Mouse (Mus musculus) forebrain, embryonic 16.5 days (tissue): Measurements from ENCODE around the gene Ank2. TPM values are rescaled to one million over a fixed set of nuclear protein-coding genes. Genes with fewer than 3 reads are reported as not detected.

Experiments used
- ATAC-seq: fragments of 200-750 bp; cut with Nextera tagmentation; 2 replicates; pipeline ENCODE4 v1.8.0; 2017; ENCODE audit warnings: mild to moderate bottlenecking, moderate library complexity
- H3K27ac ChIP-seq: fragments of 300-500 bp; sonication (generic); 2 replicates; pipeline ENCODE4 v1.5.1; 2014; ENCODE audit warnings: low read length, control low read depth
- H3K27me3 ChIP-seq: fragments of 300-500 bp; sonication (generic); replicated peaks from 2 replicates; pipeline ENCODE4 v1.6.1; 2014; ENCODE audit warnings: low read length; ENCODE audit not compliant: control insufficient read depth, insufficient read depth
- H3K36me3 ChIP-seq: fragments of 300-500 bp; sonication (generic); 2 replicates; pipeline ENCODE4 v1.6.1; 2014; ENCODE audit not compliant: control insufficient read depth, insufficient read depth
- H3K4me1 ChIP-seq: fragments of 300-500 bp; sonication (generic); replicated peaks from 2 replicates; pipeline ENCODE4 v1.6.1; 2014; ENCODE audit warnings: low read length; ENCODE audit not compliant: control insufficient read depth, insufficient read depth
- H3K4me2 ChIP-seq: fragments of 300-500 bp; sonication (generic); 2 replicates; pipeline ENCODE4 v1.6.1; 2014; ENCODE audit warnings: mild to moderate bottlenecking, low read length, control low read depth
- H3K4me3 ChIP-seq: fragments of 300-500 bp; sonication (generic); replicated peaks from 2 replicates; pipeline ENCODE4 v1.5.1; 2014; ENCODE audit warnings: mild to moderate bottlenecking, low read length, control low read depth
- H3K9ac ChIP-seq: fragments of 300-500 bp; sonication (generic); replicated peaks from 2 replicates; pipeline ENCODE4 v1.6.1; 2014; ENCODE audit warnings: low read depth, low read length, control low read depth
- H3K9me3 ChIP-seq: fragments of 300-500 bp; sonication (generic); 2 replicates; pipeline ENCODE4 v1.6.1; 2016; ENCODE audit warnings: low read length; ENCODE audit not compliant: control insufficient read depth
- WGBS: fragments of 180-500 bp; shearing (Covaris S2); extraction: QIAGEN DNeasy Blood & Tissue Kit; methylation state at CpG from one replicate; pipeline ENCODE4 v1.1.7; 2014; 5-methylcytosine and 5-hydroxymethylcytosine counted together
- polyA plus RNA-seq: library from polyadenylated mRNA; unstranded; fragments of >200 nt; fragmentation: Nextera tagmentation; extraction: Ambion mirVana; gene quantifications from 2 replicates; pipeline ENCODE4 v1.2.1, GENCODE M21; 2015

Ank2 gene
- polyA plus RNA-seq, 1 experiment from 2014 or later, result 201 TPM

GRCm38 (mm10) chr3:127087574-127087973 lies 411.6 kb downstream of the Ank2 start:
- WGBS, result 89% methylated on average over 1 of the region's 1 CpGs
- H3K4me1 ChIP-seq, result no peaks in the 10 kb centered on the region

DNA sequence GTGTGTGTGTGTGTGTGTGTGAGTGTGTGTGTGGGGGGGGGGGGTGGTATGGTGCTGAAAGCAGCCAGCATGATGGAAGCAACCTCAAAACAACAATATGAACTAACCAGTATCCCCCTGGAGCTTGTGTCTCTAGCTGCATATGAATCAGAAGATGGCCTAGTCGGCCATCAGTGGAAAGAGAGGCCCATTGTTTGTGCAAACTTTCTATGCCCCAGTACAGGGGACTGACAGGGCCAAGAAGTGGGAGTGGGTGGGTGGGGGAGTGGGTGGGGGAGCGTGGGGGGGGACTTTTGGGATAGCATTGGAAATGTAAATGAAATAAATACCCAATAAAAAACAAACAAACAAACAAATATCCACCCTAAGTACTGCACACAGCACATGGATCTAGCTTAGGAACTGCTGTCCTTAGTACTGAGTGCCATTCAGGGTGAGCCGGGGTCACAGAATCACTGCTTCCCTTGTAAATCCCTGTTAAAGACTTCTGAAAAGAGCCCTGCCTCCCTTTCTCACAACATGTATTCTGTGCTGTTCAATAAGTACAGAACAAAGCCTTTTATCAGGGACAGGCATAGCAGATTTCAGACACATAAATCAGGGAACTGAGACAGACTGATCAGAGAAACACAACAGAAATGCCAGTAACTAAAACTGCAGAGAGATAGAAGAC lies 412.2 kb downstream of the Ank2 start:
- 32% methylated on average over 3 of the region's 3 CpGs for WGBS
- Histone ChIP-seq H3K27me3 (no peaks in the 10 kb centered on the region), H3K4me2 (no peak overlapping the region), H3K9ac (no peak overlapping the region), H3K4me1 (no peaks in the 10 kb centered on the region), H3K36me3 (no peaks in the 10 kb centered on the region), H3K27ac (no peak overlapping the region), H3K9me3 (no peaks in the 10 kb centered on the region), H3K4me3 (no peak overlapping the region)
- no peak for ATAC-seq

More at GRCm38 (mm10) chr3:127087574-127087973, 411.6 kb downstream of the Ank2 start:
- H3K27ac ChIP-seq, result no peak overlapping the region
- no peaks in the 10 kb centered on the region for H3K9me3 ChIP-seq
- ATAC-seq, result no peak
- H3K27me3 ChIP-seq, result no peaks in the 10 kb centered on the region
- H3K9ac ChIP-seq, result no peak overlapping the region
- no peak overlapping the region for H3K4me3 ChIP-seq
- no peak overlapping the region for H3K4me2 ChIP-seq
- no peaks in the 10 kb centered on the region for H3K36me3 ChIP-seq

GRCm38 (mm10) chr3:127077369-127077768 lies 421.8 kb downstream of the Ank2 start:
- WGBS, result 96% methylated on average over 5 of the region's 5 CpGs
- no peak for ATAC-seq
- no peak overlapping the region for H3K27ac ChIP-seq
- no peaks in the 10 kb centered on the region for H3K27me3 ChIP-seq
- no peaks in the 10 kb centered on the region for H3K4me1 ChIP-seq
- no peaks in the 10 kb centered on the region for H3K9me3 ChIP-seq
- H3K4me3 ChIP-seq, result no peak overlapping the region
- H3K36me3 ChIP-seq, result no peaks in the 10 kb centered on the region
- no peak overlapping the region for H3K4me2 ChIP-seq
- no peak overlapping the region for H3K9ac ChIP-seq

GRCm38 (mm10) chr3:127075531-127076280 lies 423.4 kb downstream of the Ank2 start:
- ATAC-seq, result no peak

GRCm38 (mm10) chr3:127071471-127071870 lies 427.7 kb downstream of the Ank2 start:
- Histone ChIP-seq H3K27me3 (no peaks in the 10 kb centered on the region), H3K9ac (no peak overlapping the region), H3K36me3 (no peaks in the 10 kb centered on the region), H3K4me3 (no peak overlapping the region), H3K4me1 (peaks cover 7% of the 10 kb centered on the region; the same call in 1 of the 2 replicates), H3K4me2 (no peak overlapping the region), H3K27ac (no peak overlapping the region), H3K9me3 (no peaks in the 10 kb centered on the region)
- no peak for ATAC-seq
- 28% methylated on average over 1 of the region's 1 CpGs for WGBS

More at GRCm38 (mm10) chr3:127075531-127076280, 423.4 kb downstream of the Ank2 start:
- 48% methylated on average over 8 of the region's 8 CpGs for WGBS
- H3K27ac ChIP-seq, result no peak overlapping the region
- no peak overlapping the region for H3K4me2 ChIP-seq
- H3K36me3 ChIP-seq, result no peaks in the 10 kb centered on the region
- H3K9me3 ChIP-seq, result no peaks in the 10 kb centered on the region
- H3K4me1 ChIP-seq, result peaks cover 7% of the 10 kb centered on the region; the same call in 1 of the 2 replicates
- H3K27me3 ChIP-seq, result no peaks in the 10 kb centered on the region
- H3K4me3 ChIP-seq, result no peak overlapping the region
- H3K9ac ChIP-seq, result no peak overlapping the region

DNA sequence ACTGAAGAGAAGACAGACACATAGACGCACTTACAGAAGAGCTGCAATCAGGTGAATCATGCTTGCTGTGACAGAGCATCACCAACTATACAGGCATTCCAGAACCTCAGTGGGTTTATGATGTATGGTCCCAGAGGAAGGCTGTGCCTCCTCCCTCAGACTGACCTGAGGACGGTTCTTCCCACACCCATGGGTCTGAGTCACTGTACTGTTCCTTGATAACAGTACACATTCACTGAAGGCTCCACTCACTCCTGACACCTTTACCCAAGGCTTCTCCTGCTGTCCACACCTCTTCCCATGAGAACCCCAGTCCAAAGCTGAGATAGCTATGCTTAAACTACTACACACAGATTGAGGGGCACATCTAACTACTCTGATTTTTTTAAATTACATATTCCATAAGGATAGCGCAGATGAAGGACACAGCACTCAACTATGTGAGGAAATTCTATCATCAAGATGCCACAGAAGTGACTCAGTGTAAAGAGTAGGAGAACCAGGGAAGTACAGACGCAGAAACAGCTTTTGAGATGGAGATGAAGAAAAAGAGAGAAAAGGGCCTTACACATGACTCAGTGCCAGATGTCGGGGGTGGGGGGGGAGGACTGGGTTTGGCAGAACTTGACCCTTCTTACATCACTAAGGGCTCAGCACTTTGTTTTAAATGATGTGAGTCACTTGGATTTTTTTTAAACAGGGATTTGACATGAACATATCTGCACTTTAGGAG lies 435.3 kb downstream of the Ank2 start:
- Histone ChIP-seq H3K27me3 (no peaks in the 10 kb centered on the region), H3K9me3 (no peaks in the 10 kb centered on the region), H3K27ac (no peak overlapping the region), H3K36me3 (no peaks in the 10 kb centered on the region), H3K4me1 (no peaks in the 10 kb centered on the region), H3K4me3 (no peak overlapping the region), H3K9ac (no peak overlapping the region), H3K4me2 (no peak overlapping the region)
- ATAC-seq, result 0 out of 2 replicates have a peak, but pooled peaks have one; percentile 26
- 82% methylated on average over 5 of the region's 5 CpGs for WGBS

GRCm38 (mm10) chr3:127059671-127060070 lies 439.5 kb downstream of the Ank2 start:
- 93% methylated on average over 4 of the region's 4 CpGs for WGBS
- Histone ChIP-seq H3K4me2 (no peak overlapping the region), H3K4me3 (no peak overlapping the region), H3K4me1 (no peaks in the 10 kb centered on the region; the same call in 1 of the 2 replicates), H3K9ac (no peak overlapping the region), H3K27ac (no peak overlapping the region), H3K9me3 (no peaks in the 10 kb centered on the region), H3K36me3 (no peaks in the 10 kb centered on the region), H3K27me3 (no peaks in the 10 kb centered on the region)
- ATAC-seq, result no peak

- peaks cover 12% of the 10 kb centered on the region for H3K36me3 ChIP-seq
- no peaks in the 10 kb centered on the region for H3K4me1 ChIP-seq
- H3K27ac ChIP-seq, result no peak overlapping the region
- H3K9me3 ChIP-seq, result no peaks in the 10 kb centered on the region
- WGBS, result 91% methylated on average over 7 of the region's 7 CpGs
- H3K9ac ChIP-seq, result no peak overlapping the region
- ATAC-seq, result no peak
- H3K4me2 ChIP-seq, result no peak overlapping the region
- H3K27me3 ChIP-seq, result no peaks in the 10 kb centered on the region
- no peak overlapping the region for H3K4me3 ChIP-seq
These were observed 457.9 kb downstream of the Ank2 start for GRCm38 (mm10) chr3:127041288-127041687.

DNA sequence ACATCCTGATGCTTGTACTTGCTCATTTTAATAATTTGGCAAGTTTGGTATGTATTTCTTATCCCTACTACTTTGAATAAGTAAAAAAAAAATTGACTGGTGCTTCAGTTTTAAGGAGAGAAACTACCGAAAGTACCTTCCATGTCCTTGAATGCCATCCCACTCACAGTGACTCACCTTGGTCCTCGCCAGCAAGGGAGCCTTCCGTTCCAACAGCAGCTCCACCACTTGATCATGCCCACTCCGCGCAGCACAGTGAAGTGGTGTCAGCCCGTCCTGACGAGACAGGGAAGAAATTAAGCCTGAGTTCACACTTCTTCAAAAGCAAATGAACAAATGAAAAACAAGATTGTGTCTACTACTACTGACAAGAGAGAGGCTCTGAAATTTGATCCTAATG lies 460.6 kb downstream of the Ank2 start:
- no peak for ATAC-seq
- no peaks in the 10 kb centered on the region for H3K9me3 ChIP-seq
- H3K4me1 ChIP-seq, result no peaks in the 10 kb centered on the region
- H3K9ac ChIP-seq, result no peak overlapping the region
- H3K27me3 ChIP-seq, result no peaks in the 10 kb centered on the region
- H3K27ac ChIP-seq, result no peak overlapping the region
- H3K4me3 ChIP-seq, result no peak overlapping the region
- H3K4me2 ChIP-seq, result no peak overlapping the region
- peaks cover 4% of the 10 kb centered on the region; the same call in 1 of the 2 replicates for H3K36me3 ChIP-seq
- WGBS, result 86% methylated on average over 7 of the region's 7 CpGs
